Mouse (Mus musculus): ENCODE data around the gene Nkain4. TPM values are rescaled to one million over a fixed set of nuclear protein-coding genes. Genes with fewer than 3 reads are reported as not detected.

Nkain4 gene
- polyA plus RNA-seq, 1 experiment from 2014 or later, result 53.7 TPM

DNA sequence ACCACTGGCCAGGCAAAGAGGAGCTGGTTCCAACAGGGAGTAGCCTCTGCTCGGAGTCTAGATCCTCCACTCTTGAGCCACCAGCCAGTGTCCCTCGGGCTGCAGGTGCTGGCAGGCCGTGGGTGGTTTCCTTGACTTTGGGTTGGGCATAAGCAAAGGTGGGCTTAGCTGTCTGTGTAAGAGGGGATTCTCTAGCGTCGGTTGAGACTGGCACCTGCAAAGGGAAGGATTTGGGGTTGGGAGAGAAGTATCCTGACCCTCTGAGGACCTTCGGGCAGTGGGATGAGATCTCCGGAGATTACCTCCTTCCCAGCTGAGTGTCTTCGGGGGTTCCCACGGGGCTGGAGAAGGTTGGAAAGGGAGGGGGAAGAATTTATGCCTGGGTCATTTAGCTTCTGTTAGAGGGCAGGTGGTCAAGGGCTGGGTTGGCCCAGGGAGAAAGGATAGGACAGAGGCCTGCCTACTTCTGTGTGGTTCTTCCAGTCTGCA lies 62.6 kb downstream of the Nkain4 start:
- Histone ChIP-seq H3K4me1 (ENCODE audit: control insufficient read depth, insufficient read depth, low read length) (peaks cover 18% of the 10 kb centered on the region), H3K27me3 (ENCODE audit: control insufficient read depth, insufficient read depth, low read length) (peaks cover 82% of the 10 kb centered on the region)
- ATAC-seq (ENCODE audit: insufficient read depth, low FRiP score), result no peak

DNA sequence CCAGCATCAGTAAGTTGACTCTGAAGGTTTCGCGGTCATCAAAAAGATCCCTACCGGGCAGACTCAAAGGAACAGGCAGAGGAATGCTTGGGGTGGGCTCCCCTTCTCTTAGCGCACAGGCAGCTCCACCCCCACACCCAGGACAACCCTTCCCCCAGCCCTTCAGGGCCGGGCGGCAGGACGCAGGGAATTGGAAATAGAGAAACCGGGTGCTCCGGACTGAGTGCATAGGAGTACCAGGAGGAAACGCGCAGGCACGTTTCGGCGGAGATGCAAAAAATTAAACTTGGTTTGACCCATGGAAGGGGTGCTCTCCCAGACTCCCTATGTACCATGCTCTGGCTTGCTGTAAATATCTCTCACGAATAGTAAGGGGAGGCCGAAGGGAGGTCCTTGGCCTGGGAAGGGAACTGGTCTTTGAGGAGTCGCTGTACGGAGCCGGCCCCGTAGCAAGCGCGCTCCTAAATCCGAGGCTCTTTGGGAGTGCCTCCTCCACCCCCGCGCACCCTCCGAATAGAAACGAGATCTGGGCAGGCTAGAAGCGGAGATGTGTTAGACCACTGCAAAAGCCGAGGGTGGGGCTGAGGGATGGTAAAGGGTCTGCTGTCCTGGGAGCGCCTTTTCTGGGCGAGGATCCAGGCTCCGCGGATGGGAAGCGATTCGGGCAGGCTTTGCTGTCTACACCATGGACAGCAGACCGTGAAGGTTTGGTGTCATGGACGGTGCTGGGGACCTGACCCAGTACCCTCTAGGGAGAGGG lies 63.2 kb downstream of the Nkain4 start:
- no peak overlapping the region for H3K4me3 ChIP-seq (replicated peaks; ENCODE audit: low read length)
- 1% methylated on average over 37 of the region's 37 CpGs for WGBS
- ATAC-seq (ENCODE audit: insufficient read depth, low FRiP score), result no peak
- H3K9me3 ChIP-seq (replicated peaks; ENCODE audit: control insufficient read depth, low read length), result no peaks in the 10 kb centered on the region
- no peak overlapping the region for H3K27ac ChIP-seq (ENCODE audit: low read length)
- no peak overlapping the region for H3K9ac ChIP-seq (ENCODE audit: low read length)
- H3K4me2 ChIP-seq (ENCODE audit: low read depth, low read length), result no peak overlapping the region
- no peaks in the 10 kb centered on the region for H3K36me3 ChIP-seq (ENCODE audit: control insufficient read depth, insufficient read depth, low read length)
- H3K27me3 ChIP-seq (ENCODE audit: control insufficient read depth, insufficient read depth, low read length), result peaks cover 82% of the 10 kb centered on the region
- H3K4me1 ChIP-seq (ENCODE audit: control insufficient read depth, insufficient read depth, low read length), result peaks cover 18% of the 10 kb centered on the region

More for the DNA sequence above, 62.6 kb downstream of the Nkain4 start:
- Histone ChIP-seq H3K9me3 (replicated peaks; ENCODE audit: control insufficient read depth, low read length) (no peaks in the 10 kb centered on the region), H3K4me2 (ENCODE audit: low read depth, low read length) (no peak overlapping the region), H3K9ac (ENCODE audit: low read length) (no peak overlapping the region), H3K36me3 (ENCODE audit: control insufficient read depth, insufficient read depth, low read length) (no peaks in the 10 kb centered on the region), H3K27ac (ENCODE audit: low read length) (no peak overlapping the region), H3K4me3 (replicated peaks; ENCODE audit: low read length) (no peak overlapping the region)
- WGBS, result 7% methylated on average over 9 of the region's 9 CpGs

DNA sequence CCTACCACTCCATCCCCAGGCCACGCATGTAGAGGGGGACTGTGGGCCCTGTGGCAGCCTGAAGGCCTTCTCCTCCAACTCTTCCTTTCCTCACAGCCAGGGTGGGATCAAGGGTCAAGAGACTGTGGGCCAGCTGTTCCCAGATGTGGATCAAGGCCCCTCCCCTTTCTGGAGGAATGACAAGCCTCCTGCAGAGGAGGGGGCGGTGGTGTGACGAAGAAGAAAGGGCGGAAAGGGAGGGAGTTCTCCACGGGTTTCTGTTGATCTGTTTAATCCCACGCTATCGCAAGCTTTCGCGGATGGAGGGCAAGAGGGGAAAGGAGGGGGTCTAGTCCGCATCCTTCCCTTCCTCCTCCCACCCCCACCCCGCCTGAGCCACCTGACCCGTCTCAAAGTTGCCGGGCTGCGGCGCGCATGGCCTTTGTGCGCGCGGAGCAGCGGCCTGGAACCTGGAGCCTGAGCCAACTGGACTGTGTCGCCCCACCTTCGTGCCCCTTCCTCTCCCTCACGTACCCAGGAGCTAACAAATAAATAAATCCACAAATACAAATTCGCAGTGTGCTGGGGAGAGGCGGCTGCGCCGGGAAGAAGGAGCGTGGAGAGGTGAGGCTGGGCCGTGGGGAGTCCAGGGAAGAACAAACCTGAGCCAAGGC lies 64.0 kb downstream of the Nkain4 start:
- Histone ChIP-seq H3K27ac (ENCODE audit: low read length) (no peak overlapping the region), H3K27me3 (ENCODE audit: control insufficient read depth, insufficient read depth, low read length) (peaks cover 77% of the 10 kb centered on the region), H3K36me3 (ENCODE audit: control insufficient read depth, insufficient read depth, low read length) (no peaks in the 10 kb centered on the region), H3K4me2 (ENCODE audit: low read depth, low read length) (no peak overlapping the region), H3K9ac (ENCODE audit: low read length) (no peak overlapping the region), H3K4me1 (ENCODE audit: control insufficient read depth, insufficient read depth, low read length) (peaks cover 18% of the 10 kb centered on the region), H3K4me3 (replicated peaks; ENCODE audit: low read length) (no peak overlapping the region), H3K9me3 (replicated peaks; ENCODE audit: control insufficient read depth, low read length) (no peaks in the 10 kb centered on the region)
- no peak for ATAC-seq (ENCODE audit: insufficient read depth, low FRiP score)
- 2% methylated on average over 29 of the region's 29 CpGs for WGBS

DNA sequence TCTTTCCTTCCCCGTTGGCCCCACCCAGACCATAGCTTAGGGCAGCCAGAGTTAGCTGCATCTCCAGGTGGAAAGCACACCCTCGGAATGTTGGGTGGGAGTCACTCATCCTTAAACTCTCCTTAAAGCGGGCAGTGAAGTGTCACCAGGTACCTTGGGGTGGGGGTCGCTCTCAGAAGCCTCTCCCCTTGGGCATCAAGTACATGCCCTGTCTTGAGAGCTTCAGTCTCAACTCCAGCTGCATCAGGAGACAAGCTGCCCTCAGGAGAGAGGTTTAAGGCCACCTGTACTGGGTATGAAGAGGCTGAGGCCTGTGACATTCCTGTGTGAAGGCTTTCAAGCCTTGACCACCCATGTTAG lies 64.6 kb downstream of the Nkain4 start:
- peaks cover 18% of the 10 kb centered on the region for H3K4me1 ChIP-seq (ENCODE audit: control insufficient read depth, insufficient read depth, low read length)
- 22% methylated on average over 4 of the region's 4 CpGs for WGBS

DNA sequence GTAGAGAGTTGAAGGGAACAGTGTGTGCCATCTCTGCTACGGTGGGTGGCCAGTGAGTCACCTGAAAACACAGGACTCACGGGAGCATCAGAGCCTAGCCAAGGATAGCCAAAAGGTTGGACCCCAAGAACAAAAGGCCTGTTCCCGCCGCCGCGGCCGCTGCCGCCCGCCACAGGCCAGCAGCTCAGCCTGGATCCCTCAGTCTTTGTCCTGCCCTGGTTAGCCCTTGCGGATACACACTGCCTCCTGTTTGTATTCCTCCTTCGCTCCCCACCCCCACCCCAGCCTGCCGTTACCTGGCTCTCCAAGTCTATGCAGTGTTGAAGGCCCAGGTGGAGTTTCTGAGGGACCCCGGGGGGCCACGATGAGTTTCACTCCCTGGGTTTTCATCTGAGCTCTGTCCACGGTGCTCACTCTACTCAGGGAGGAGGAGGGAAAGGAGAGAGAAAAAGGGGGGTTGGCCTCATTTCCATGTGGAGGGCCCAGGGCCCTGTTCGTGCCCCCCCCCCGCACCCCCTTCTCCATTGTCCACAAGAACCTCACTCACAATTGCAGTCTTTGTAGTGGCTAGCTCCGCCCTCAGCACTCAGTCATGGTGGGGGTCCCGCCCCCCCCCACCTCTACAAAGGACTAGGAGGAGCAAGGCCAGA lies 65.1 kb downstream of the Nkain4 start:
- peaks cover 65% of the 10 kb centered on the region for H3K27me3 ChIP-seq (ENCODE audit: control insufficient read depth, insufficient read depth, low read length)
- whole genome bisulfite sequencing, result 13% methylated on average over 19 of the region's 19 CpGs
- no peak overlapping the region for H3K9ac ChIP-seq (ENCODE audit: low read length)
- H3K4me1 ChIP-seq (ENCODE audit: control insufficient read depth, insufficient read depth, low read length), result peaks cover 14% of the 10 kb centered on the region
- no peak for ATAC-seq (ENCODE audit: insufficient read depth, low FRiP score)
- no peak overlapping the region for H3K4me3 ChIP-seq (replicated peaks; ENCODE audit: low read length)
- H3K4me2 ChIP-seq (ENCODE audit: low read depth, low read length), result no peak overlapping the region
- no peak overlapping the region for H3K27ac ChIP-seq (ENCODE audit: low read length)
- H3K36me3 ChIP-seq (ENCODE audit: control insufficient read depth, insufficient read depth, low read length), result no peaks in the 10 kb centered on the region
- no peaks in the 10 kb centered on the region for H3K9me3 ChIP-seq (replicated peaks; ENCODE audit: control insufficient read depth, low read length)

More for the DNA sequence above, 64.6 kb downstream of the Nkain4 start:
- no peak overlapping the region for H3K27ac ChIP-seq (ENCODE audit: low read length)
- no peak overlapping the region for H3K9ac ChIP-seq (ENCODE audit: low read length)
- no peaks in the 10 kb centered on the region for H3K36me3 ChIP-seq (ENCODE audit: control insufficient read depth, insufficient read depth, low read length)
- ATAC-seq (ENCODE audit: insufficient read depth, low FRiP score), result no peak
- no peaks in the 10 kb centered on the region for H3K9me3 ChIP-seq (replicated peaks; ENCODE audit: control insufficient read depth, low read length)
- peaks cover 70% of the 10 kb centered on the region for H3K27me3 ChIP-seq (ENCODE audit: control insufficient read depth, insufficient read depth, low read length)
- no peak overlapping the region for H3K4me3 ChIP-seq (replicated peaks; ENCODE audit: low read length)
- H3K4me2 ChIP-seq (ENCODE audit: low read depth, low read length), result no peak overlapping the region

DNA sequence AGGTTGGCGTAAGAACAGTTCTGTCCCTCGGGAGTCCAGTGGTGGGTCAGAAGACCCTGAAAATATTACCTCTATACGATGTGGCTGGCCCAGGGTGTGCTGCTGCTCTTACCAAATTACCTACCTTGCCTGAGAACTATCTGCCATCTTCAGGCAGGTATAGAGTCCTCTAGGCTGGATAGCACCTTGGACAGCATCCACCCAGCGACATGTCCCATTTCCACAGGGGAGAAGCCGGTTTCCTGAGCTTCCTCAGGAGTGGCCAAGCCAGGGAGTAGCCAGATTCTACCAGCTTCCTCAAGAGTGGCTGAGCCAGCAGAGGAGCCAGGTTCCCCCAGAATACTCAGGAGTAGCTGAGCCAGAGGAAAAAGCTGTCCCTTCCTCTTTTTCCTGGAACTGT lies 69.2 kb downstream of the Nkain4 start:
- Histone ChIP-seq H3K4me2 (ENCODE audit: low read depth, low read length) (no peak overlapping the region), H3K4me1 (ENCODE audit: control insufficient read depth, insufficient read depth, low read length) (no peaks in the 10 kb centered on the region), H3K9ac (ENCODE audit: low read length) (no peak overlapping the region), H3K36me3 (ENCODE audit: control insufficient read depth, insufficient read depth, low read length) (no peaks in the 10 kb centered on the region), H3K27me3 (ENCODE audit: control insufficient read depth, insufficient read depth, low read length) (peaks cover 24% of the 10 kb centered on the region), H3K9me3 (replicated peaks; ENCODE audit: control insufficient read depth, low read length) (no peaks in the 10 kb centered on the region), H3K4me3 (replicated peaks; ENCODE audit: low read length) (no peak overlapping the region), H3K27ac (ENCODE audit: low read length) (no peak overlapping the region)
- 52% methylated on average over 5 of the region's 5 CpGs for WGBS
- ATAC-seq (ENCODE audit: insufficient read depth, low FRiP score), result no peak

Small RNA genes lying within 50 kb of the gene (microRNA-seq; reads per million reads assigned to microRNA genes)
- gene Mir124a-3, result not detected

Other genes with a start within 250 kb of the Nkain4 start
- 23.9 and 26.7 TPM in 2 replicates for gene Dido1, start 244.7 kb downstream of the Nkain4 start, polyA plus RNA-seq (2015; fragmentation: Nextera tagmentation; extraction: Ambion mirVana)
- gene Gid8, start 244.6 kb downstream of the Nkain4 start, polyA plus RNA-seq (2015; fragmentation: Nextera tagmentation; extraction: Ambion mirVana), result 60.7 and 65.8 TPM in 2 replicates
- gene Slc17a9, start 229.4 kb downstream of the Nkain4 start, polyA plus RNA-seq (2015; fragmentation: Nextera tagmentation; extraction: Ambion mirVana), result 4.9 and 5.1 TPM in 2 replicates
- not detected in 2 replicates for gene Bhlhe23, start 177.8 kb downstream of the Nkain4 start, polyA plus RNA-seq (2015; fragmentation: Nextera tagmentation; extraction: Ambion mirVana)
- 10.9 and 11.6 TPM in 2 replicates for gene Ythdf1, start 33.8 kb downstream of the Nkain4 start, polyA plus RNA-seq (2015; fragmentation: Nextera tagmentation; extraction: Ambion mirVana)
- gene Birc7, start 25.7 kb downstream of the Nkain4 start, polyA plus RNA-seq (2015; fragmentation: Nextera tagmentation; extraction: Ambion mirVana), result 0.15 TPM in 1 of 2 replicates, not detected in the other
- gene Arfgap1, start 12.5 kb upstream of the Nkain4 start, polyA plus RNA-seq (2015; fragmentation: Nextera tagmentation; extraction: Ambion mirVana), result 104 and 108 TPM in 2 replicates
- gene Col20a1, start 31.8 kb upstream of the Nkain4 start, polyA plus RNA-seq (2015; fragmentation: Nextera tagmentation; extraction: Ambion mirVana), result 0.94 TPM in 2 replicates
- 0.81 and 1.2 TPM in 2 replicates for gene Chrna4, start 88.8 kb upstream of the Nkain4 start, polyA plus RNA-seq (2015; fragmentation: Nextera tagmentation; extraction: Ambion mirVana)
- 1.1 TPM in 2 replicates for gene Kcnq2, start 180.6 kb upstream of the Nkain4 start, polyA plus RNA-seq (2015; fragmentation: Nextera tagmentation; extraction: Ambion mirVana)
- 0.10 and 0.17 TPM in 2 replicates for gene Eef1a2, start 202.3 kb upstream of the Nkain4 start, polyA plus RNA-seq (2015; fragmentation: Nextera tagmentation; extraction: Ambion mirVana)
- gene Ppdpf, start 232.5 kb upstream of the Nkain4 start, polyA plus RNA-seq (2015; fragmentation: Nextera tagmentation; extraction: Ambion mirVana), result 220 and 249 TPM in 2 replicates
- 0.56 and 0.70 TPM in 2 replicates for gene Ptk6, start 248.1 kb upstream of the Nkain4 start, polyA plus RNA-seq (2015; fragmentation: Nextera tagmentation; extraction: Ambion mirVana)